Mouse (Mus musculus) midbrain, embryonic 12.5 days (tissue): ENCODE measurements around the gene Serpina3n. TPM values are rescaled to one million over a fixed set of nuclear protein-coding genes. Genes with fewer than 3 reads are reported as not detected.

ENCODE experiments used
- ATAC-seq: fragments of 200-750 bp; cut with Nextera tagmentation; 2 replicates; pipeline ENCODE4 v1.8.0; 2017; ENCODE audit warnings: low read depth, moderate TSS enrichment, moderate library complexity; ENCODE audit not compliant: low FRiP score
- H3K27ac ChIP-seq: fragments of 300-500 bp; sonication (generic); replicated peaks from 2 replicates; pipeline ENCODE4 v1.5.1; 2016; ENCODE audit warnings: mild to moderate bottlenecking
- H3K27me3 ChIP-seq: fragments of 300-500 bp; sonication (generic); 2 replicates; pipeline ENCODE4 v1.6.1; 2016; ENCODE audit warnings: mild to moderate bottlenecking
- H3K36me3 ChIP-seq: fragments of 300-500 bp; sonication (generic); 2 replicates; pipeline ENCODE4 v1.6.1; 2016
- H3K4me1 ChIP-seq: fragments of 300-500 bp; sonication (generic); 2 replicates; pipeline ENCODE4 v1.6.1; 2016
- H3K4me2 ChIP-seq: fragments of 300-500 bp; sonication (generic); replicated peaks from 2 replicates; pipeline ENCODE4 v1.6.1; 2016; ENCODE audit warnings: mild to moderate bottlenecking, moderate library complexity
- H3K4me3 ChIP-seq: fragments of 300-500 bp; sonication (generic); 2 replicates; pipeline ENCODE4 v1.5.1; 2016; ENCODE audit warnings: mild to moderate bottlenecking
- H3K9ac ChIP-seq: fragments of 300-500 bp; sonication (generic); replicated peaks from 2 replicates; pipeline ENCODE4 v1.6.1; 2016; ENCODE audit warnings: mild to moderate bottlenecking, moderate library complexity
- H3K9me3 ChIP-seq: fragments of 300-500 bp; sonication (generic); 2 replicates; pipeline ENCODE4 v1.6.1; 2016; ENCODE audit warnings: mild to moderate bottlenecking
- WGBS: fragments of 180-500 bp; shearing (Covaris S2); methylation state at CpG from one replicate; pipeline ENCODE4 v1.1.7; 2016; 5-methylcytosine and 5-hydroxymethylcytosine counted together
- polyA plus RNA-seq: library from polyadenylated mRNA; unstranded; fragments of >200 nt; fragmentation: Nextera tagmentation; extraction: Ambion mirVana; gene quantifications from 2 replicates; pipeline ENCODE4 v1.2.1, GENCODE M21; 2016

The Serpina3n gene
- polyA plus RNA-seq, 1 experiment from 2014 or later, result not detected

GRCm38 (mm10) chr12:104414576-104414975 lies 8.0 kb downstream of the Serpina3n start:
- Histone ChIP-seq H3K4me2 (no peak overlapping the region), H3K4me1 (no peaks in the 10 kb centered on the region), H3K27ac (no peak overlapping the region), H3K27me3 (no peaks in the 10 kb centered on the region; the same call in 1 of the 2 replicates), H3K9me3 (no peaks in the 10 kb centered on the region), H3K9ac (no peak overlapping the region), H3K4me3 (no peak overlapping the region), H3K36me3 (no peaks in the 10 kb centered on the region)
- ATAC-seq, result no peak
- whole genome bisulfite sequencing, result 68% methylated on average over 2 of the region's 2 CpGs

- H3K27me3 ChIP-seq, result no peaks in the 10 kb centered on the region; the same call in 1 of the 2 replicates
- no peak overlapping the region for H3K4me3 ChIP-seq
- H3K36me3 ChIP-seq, result no peaks in the 10 kb centered on the region
- H3K9ac ChIP-seq, result no peak overlapping the region
- 60% methylated on average over 6 of the region's 6 CpGs for WGBS
- no peak overlapping the region for H3K4me2 ChIP-seq
- H3K27ac ChIP-seq, result no peak overlapping the region
- no peaks in the 10 kb centered on the region for H3K4me1 ChIP-seq
- H3K9me3 ChIP-seq, result no peaks in the 10 kb centered on the region
- ATAC-seq, result no peak
Observed at GRCm38 (mm10) chr12:104415625-104416315, 9.2 kb downstream of the Serpina3n start.

GRCm38 (mm10) chr12:104418340-104419135 lies 12.0 kb downstream of the Serpina3n start:
- Histone ChIP-seq H3K36me3 (no peaks in the 10 kb centered on the region), H3K4me3 (peak overlapping the region; percentile 21; the same call in 1 of the 2 replicates), H3K27ac (no peak overlapping the region), H3K27me3 (no peaks in the 10 kb centered on the region; the same call in 1 of the 2 replicates), H3K4me2 (peak overlapping the region; percentile 52), H3K9me3 (no peaks in the 10 kb centered on the region), H3K4me1 (no peaks in the 10 kb centered on the region), H3K9ac (no peak overlapping the region; the same call in 1 of the 2 replicates)
- peak; percentile 70 for ATAC-seq
- 17% methylated on average over 17 of the region's 17 CpGs for WGBS

- H3K27me3 ChIP-seq, result no peaks in the 10 kb centered on the region; the same call in 1 of the 2 replicates
- no peak overlapping the region for H3K27ac ChIP-seq
- no peaks in the 10 kb centered on the region for H3K9me3 ChIP-seq
- no peak overlapping the region for H3K4me2 ChIP-seq
- ATAC-seq, result peak; percentile 31
- no peak overlapping the region for H3K9ac ChIP-seq
- 7% methylated on average over 2 of the region's 2 CpGs for WGBS
- no peak overlapping the region for H3K4me3 ChIP-seq
- H3K4me1 ChIP-seq, result no peaks in the 10 kb centered on the region
- H3K36me3 ChIP-seq, result no peaks in the 10 kb centered on the region
Observed at GRCm38 (mm10) chr12:104419136-104419462, 12.6 kb downstream of the Serpina3n start.

GRCm38 (mm10) chr12:104422615-104423392 lies 16.3 kb downstream of the Serpina3n start:
- Histone ChIP-seq H3K27ac (no peak overlapping the region), H3K27me3 (no peaks in the 10 kb centered on the region; the same call in 1 of the 2 replicates), H3K36me3 (no peaks in the 10 kb centered on the region), H3K9me3 (no peaks in the 10 kb centered on the region), H3K9ac (no peak overlapping the region), H3K4me1 (no peaks in the 10 kb centered on the region), H3K4me3 (no peak overlapping the region), H3K4me2 (no peak overlapping the region)
- WGBS, result 86% methylated on average over 11 of the region's 11 CpGs
- ATAC-seq, result no peak

GRCm38 (mm10) chr12:104425591-104425990 lies 19.1 kb downstream of the Serpina3n start:
- Histone ChIP-seq H3K4me2 (no peak overlapping the region), H3K4me1 (no peaks in the 10 kb centered on the region), H3K27ac (no peak overlapping the region), H3K4me3 (no peak overlapping the region), H3K9ac (no peak overlapping the region), H3K27me3 (no peaks in the 10 kb centered on the region), H3K9me3 (no peaks in the 10 kb centered on the region), H3K36me3 (no peaks in the 10 kb centered on the region)
- no peak for ATAC-seq
- 84% methylated on average over 3 of the region's 3 CpGs for WGBS

- WGBS, result 7% methylated on average over 7 of the region's 7 CpGs
- H3K27me3 ChIP-seq, result no peaks in the 10 kb centered on the region
- no peak overlapping the region for H3K4me3 ChIP-seq
- H3K4me1 ChIP-seq, result no peaks in the 10 kb centered on the region
- no peaks in the 10 kb centered on the region for H3K36me3 ChIP-seq
- H3K27ac ChIP-seq, result no peak overlapping the region
- H3K4me2 ChIP-seq, result no peak overlapping the region
- no peaks in the 10 kb centered on the region for H3K9me3 ChIP-seq
- 0 out of 2 replicates have a peak, but pooled peaks have one; percentile 41 for ATAC-seq
- no peak overlapping the region for H3K9ac ChIP-seq
Observed at GRCm38 (mm10) chr12:104426915-104427314, 20.4 kb downstream of the Serpina3n start.

GRCm38 (mm10) chr12:104431359-104431758 lies 24.8 kb downstream of the Serpina3n start:
- ATAC-seq, result no peak
- no peaks in the 10 kb centered on the region for H3K36me3 ChIP-seq
- no peak overlapping the region for H3K4me2 ChIP-seq
- H3K9me3 ChIP-seq, result no peaks in the 10 kb centered on the region
- WGBS, result 67% methylated on average over 10 of the region's 10 CpGs
- no peak overlapping the region for H3K27ac ChIP-seq
- no peaks in the 10 kb centered on the region; the same call in 1 of the 2 replicates for H3K27me3 ChIP-seq
- H3K4me3 ChIP-seq, result no peak overlapping the region
- H3K9ac ChIP-seq, result no peak overlapping the region
- H3K4me1 ChIP-seq, result peaks cover 8% of the 10 kb centered on the region; the same call in 1 of the 2 replicates

- peaks cover 8% of the 10 kb centered on the region; the same call in 1 of the 2 replicates for H3K4me1 ChIP-seq
- 19% methylated on average over 7 of the region's 7 CpGs for WGBS
- no peaks in the 10 kb centered on the region for H3K9me3 ChIP-seq
- H3K27me3 ChIP-seq, result peaks cover under 1% of the 10 kb centered on the region; the same call in 1 of the 2 replicates
- no peak overlapping the region for H3K4me3 ChIP-seq
- H3K4me2 ChIP-seq, result no peak overlapping the region
- no peak overlapping the region for H3K27ac ChIP-seq
- no peaks in the 10 kb centered on the region for H3K36me3 ChIP-seq
- no peak overlapping the region for H3K9ac ChIP-seq
- ATAC-seq, result no peak
Observed at GRCm38 (mm10) chr12:104433214-104433613, 26.7 kb downstream of the Serpina3n start.

- 72% methylated on average over 20 of the region's 20 CpGs for WGBS
- Histone ChIP-seq H3K27ac (no peak overlapping the region), H3K9me3 (no peaks in the 10 kb centered on the region), H3K4me2 (no peak overlapping the region; the same call in 1 of the 2 replicates), H3K9ac (no peak overlapping the region), H3K4me1 (peaks cover 8% of the 10 kb centered on the region; the same call in 1 of the 2 replicates), H3K27me3 (peaks cover 9% of the 10 kb centered on the region), H3K4me3 (no peak overlapping the region), H3K36me3 (no peaks in the 10 kb centered on the region)
- ATAC-seq, result peak; percentile 42; the same call in 1 of the 2 replicates
Observed at GRCm38 (mm10) chr12:104433951-104434735, 27.6 kb downstream of the Serpina3n start.
